Mouse (Mus musculus): ENCODE results near the gene Gm10147.
"Not testable (repeated sequence)": the region's sequence is repeated elsewhere in the genome, so short reads cannot be mapped to it uniquely, and the experiment has no call there.

Gm10147 gene

GRCm38 (mm10) chrX:28607742-28608141 lies at the start of gene Gm10147:
Gm10147 (minus strand) TSS chrX:28607842.
- in situ Hi-C loops (cut with MboI; ENCODE audit: low sequenced_read_pairs) = not testable (repeated sequence)
